Mouse (Mus musculus) C2C12 (cell line): Measurements from ENCODE around the gene Fbxo17. TPM values are rescaled to one million over a fixed set of nuclear protein-coding genes. Genes with fewer than 3 reads are reported as not detected.
"Not testable (repeated sequence)": the region's sequence is repeated elsewhere in the genome, so short reads cannot be mapped to it uniquely, and the experiment has no call there.

Experiments
- H3K27me3 ChIP-seq: one replicate; pipeline ENCODE4 v1.6.1; 2011; ENCODE audit not compliant: control insufficient read depth, insufficient read depth, insufficient read length
- H3K36me3 ChIP-seq: one replicate; pipeline ENCODE4 v1.6.1; 2011; ENCODE audit not compliant: control insufficient read depth, insufficient read depth
- H3K4me3 ChIP-seq: one replicate; pipeline ENCODE4 v1.5.1; 2011; ENCODE audit warnings: mild to moderate bottlenecking, control low read depth; ENCODE audit not compliant: poor library complexity, insufficient read depth, severe bottlenecking
- H3K79me2 ChIP-seq: one replicate; pipeline ENCODE4 v1.6.1; 2011; ENCODE audit not compliant: control insufficient read depth, insufficient read depth
- H3K79me3 ChIP-seq: one replicate; pipeline ENCODE4 v1.6.1; 2011; ENCODE audit warnings: low read depth, control low read depth
- H3ac ChIP-seq: one replicate; pipeline ENCODE3; 2011; ENCODE audit warnings: low read depth; ENCODE audit not compliant: control insufficient read depth, insufficient read length
- CEBPB ChIP-seq: IDR thresholded peaks from one replicate; pipeline ENCODE4 v1.6.1; 2011; ENCODE audit warnings: low read depth, mild to moderate bottlenecking, control low read depth, moderate library complexity
- CTCF ChIP-seq: IDR thresholded peaks from one replicate; pipeline ENCODE4 v1.5.1; 2011; ENCODE audit not compliant: control insufficient read depth, insufficient read depth, insufficient read length
- FOSL1 ChIP-seq: IDR thresholded peaks from one replicate; pipeline ENCODE4 v1.8.0; 2011; ENCODE audit warnings: mild to moderate bottlenecking, low read length; ENCODE audit not compliant: poor library complexity, insufficient read depth, severe bottlenecking
- MAX ChIP-seq: IDR thresholded peaks from one replicate; pipeline ENCODE4 v1.6.1; 2011; ENCODE audit warnings: mild to moderate bottlenecking, control low read depth
- MYOD1 ChIP-seq: IDR thresholded peaks from one replicate; pipeline ENCODE4 v1.6.1; 2011; ENCODE audit warnings: low read depth; ENCODE audit not compliant: control insufficient read depth, insufficient read length
- MYOG ChIP-seq: IDR thresholded peaks from one replicate; pipeline ENCODE4 v1.6.1; 2011; ENCODE audit not compliant: control insufficient read depth, insufficient read length; ENCODE audit errors: extremely low read depth
- USF1 ChIP-seq: IDR thresholded peaks from one replicate; pipeline ENCODE4 v1.6.1; 2011; ENCODE audit warnings: low read depth, mild to moderate bottlenecking, control low read depth, moderate library complexity
- long read RNA-seq, 2 experiments: library from polyadenylated mRNA; unstranded; transcript quantifications; one replicate each; pipeline ENCODE4 v2.0.0; 2019 to 2020
- polyA plus RNA-seq: library from polyadenylated mRNA; unstranded; fragments of >200 nt; fragmentation: generic; extraction: Trizol; gene quantifications from one replicate; pipeline ENCODE4 v1.2.1, GENCODE M21; 2012; ENCODE audit warnings: missing spikeins

Fbxo17 gene
- 9.8 TPM for polyA plus RNA-seq
- long read RNA-seq, experiment 1, transcript Fbxo17-203 (7 exons, 1,563 nt), result major isoform, 18 of 29 reads
- long read RNA-seq, experiment 1, partial matches to known transcripts, result 2 of 29 reads
- long read RNA-seq, experiment 1, other reads (novel, unspliced or antisense), result 6 of 29 reads
- long read RNA-seq, experiment 2, transcript Fbxo17-203 (7 exons, 1,563 nt), result major isoform, 37 of 58 reads
- long read RNA-seq, experiment 2, partial matches to known transcripts, result 0 of 58 reads
- long read RNA-seq, experiment 2, other reads (novel, unspliced or antisense), result 16 of 58 reads

DNA sequence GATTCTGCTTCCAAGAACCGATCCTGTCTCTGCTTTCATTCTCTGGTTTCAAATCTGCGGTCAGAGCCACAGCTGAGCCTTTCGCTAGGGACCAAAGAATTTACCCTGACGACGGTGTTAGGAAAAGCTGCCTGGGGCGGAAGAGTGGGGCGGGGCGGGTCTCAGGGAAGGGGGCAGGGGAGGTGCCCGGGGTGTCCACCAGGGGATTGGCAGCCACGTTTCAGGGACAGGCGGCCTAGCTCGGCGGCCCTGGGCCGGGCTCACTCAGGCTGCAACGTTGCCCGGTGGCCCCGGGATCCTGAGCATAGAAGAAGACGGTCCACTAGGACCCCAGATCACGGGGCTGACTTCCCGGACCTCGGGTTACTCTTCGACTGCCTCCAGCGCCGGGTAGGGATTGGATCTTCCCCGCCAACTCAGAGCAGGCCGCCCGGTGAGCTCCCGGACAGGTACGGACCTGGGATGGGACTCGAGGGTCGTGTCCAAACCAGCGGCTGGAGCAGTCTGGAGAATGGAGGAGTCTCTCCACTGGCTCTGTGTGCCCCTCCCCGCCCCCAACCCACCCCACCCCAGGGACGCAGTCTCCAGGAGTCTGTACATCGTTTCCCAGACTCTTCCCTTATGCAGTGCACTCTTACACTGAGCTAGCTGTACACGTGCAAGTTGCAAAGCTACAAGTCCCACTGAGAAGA, at the start of gene Fbxo17:
Gene Fbxo17 (plus strand): TSS at position 215 of the 692 bp plus-strand sequence.
- TF ChIP-seq MAX (no peak), MYOD1 (no peak), FOSL1 (no peak), MYOG (no peak), CEBPB (no peak), USF1 (no peak), CTCF (no peak)
- no peaks in the 10 kb centered on the region for H3K79me3 ChIP-seq
- H3ac ChIP-seq, result peak within 1 kb of the TSS; percentile 92

DNA sequence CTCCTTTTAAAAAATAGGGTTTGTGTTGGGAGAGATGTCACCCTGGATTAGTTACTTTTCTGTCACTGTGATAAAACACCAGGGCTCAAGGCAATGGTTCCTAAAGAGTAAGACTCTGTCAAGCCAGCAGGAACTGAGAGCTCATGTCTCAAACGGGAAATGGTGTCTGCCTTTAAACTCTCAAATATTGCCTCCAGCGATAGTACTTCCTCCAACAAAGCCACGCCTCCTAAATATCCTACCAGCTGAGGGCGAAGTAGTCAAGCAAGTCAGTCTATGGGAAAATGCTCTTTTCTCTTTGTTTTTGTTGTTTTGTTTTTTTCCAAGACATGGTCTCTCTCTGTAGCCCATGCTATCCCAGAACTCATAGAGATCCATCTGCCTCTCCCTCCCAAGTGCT, 45.4 kb upstream of the Fbxo17 start:
- H3K27me3 ChIP-seq, result peaks cover 3% of the 10 kb centered on the region
- no peak overlapping the region for H3K4me3 ChIP-seq
- no peaks in the 10 kb centered on the region for H3K36me3 ChIP-seq
- H3K79me2 ChIP-seq, result no peaks in the 10 kb centered on the region
- H3K79me3 ChIP-seq, result no peaks in the 10 kb centered on the region
- TF ChIP-seq CEBPB (no peak), MYOG (no peak), USF1 (no peak), MYOD1 (no peak), CTCF (no peak), MAX (no peak), FOSL1 (no peak)
- no peak overlapping the region for H3ac ChIP-seq

More for the DNA sequence above, at the start of gene Fbxo17:
- Histone ChIP-seq H3K36me3 (no peaks in the 10 kb centered on the region), H3K4me3 (peak within 1 kb of the TSS; percentile 39), H3K27me3 (no peaks in the 10 kb centered on the region), H3K79me2 (no peaks in the 10 kb centered on the region)

GRCm38 (mm10) chr7:28672276-28672675, 44.3 kb upstream of the Fbxo17 start:
- Histone ChIP-seq H3K79me2 (no peaks in the 10 kb centered on the region), H3ac (no peak overlapping the region), H3K79me3 (no peaks in the 10 kb centered on the region), H3K36me3 (no peaks in the 10 kb centered on the region), H3K4me3 (no peak overlapping the region), H3K27me3 (peaks cover 5% of the 10 kb centered on the region)
- no peak for TF ChIP-seq USF1
- TF ChIP-seq FOSL1, result no peak
- no peak for TF ChIP-seq CTCF
- TF ChIP-seq MYOD1, result no peak
- TF ChIP-seq MAX, result no peak
- TF ChIP-seq MYOG, result no peak
- TF ChIP-seq CEBPB, result no peak

DNA sequence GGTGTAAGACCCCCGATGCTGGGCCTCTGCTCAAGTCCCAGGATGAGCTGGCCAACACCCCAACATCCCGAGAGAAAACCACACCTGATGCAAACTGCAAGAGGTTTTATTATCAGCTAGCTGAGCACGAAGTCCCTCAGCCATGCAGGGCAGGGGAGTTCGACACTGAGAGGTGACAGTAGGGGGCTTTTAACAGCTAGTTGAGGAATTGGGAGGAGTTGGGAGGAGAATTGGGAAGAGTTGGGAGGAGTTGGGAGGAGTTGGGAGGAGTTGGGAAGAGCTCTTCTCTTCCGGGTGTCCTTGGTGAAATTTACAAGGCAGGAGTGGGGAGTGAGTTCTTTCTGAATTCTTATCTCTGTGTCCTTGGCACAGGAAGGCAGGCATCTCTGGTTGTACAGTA, 43.8 kb upstream of the Fbxo17 start:
- not testable (repeated sequence) for H3K4me3 ChIP-seq, H3K36me3 ChIP-seq, H3K79me2 ChIP-seq, H3K27me3 ChIP-seq, H3K79me3 ChIP-seq, H3ac ChIP-seq

- TF ChIP-seq CTCF (no peak), MAX (no peak), MYOG (no peak), CEBPB (no peak), MYOD1 (no peak), FOSL1 (no peak), USF1 (no peak)
- no peaks in the 10 kb centered on the region for H3K79me2 ChIP-seq
- no peaks in the 10 kb centered on the region for H3K36me3 ChIP-seq
- peaks cover 8% of the 10 kb centered on the region for H3K27me3 ChIP-seq
- H3K4me3 ChIP-seq, result no peak overlapping the region
- no peaks in the 10 kb centered on the region for H3K79me3 ChIP-seq
- H3ac ChIP-seq, result no peak overlapping the region
Observed at GRCm38 (mm10) chr7:28674994-28675393, 41.6 kb upstream of the Fbxo17 start.
